Mouse (Mus musculus): ENCODE results near the gene Cx3cr1.

DNA sequence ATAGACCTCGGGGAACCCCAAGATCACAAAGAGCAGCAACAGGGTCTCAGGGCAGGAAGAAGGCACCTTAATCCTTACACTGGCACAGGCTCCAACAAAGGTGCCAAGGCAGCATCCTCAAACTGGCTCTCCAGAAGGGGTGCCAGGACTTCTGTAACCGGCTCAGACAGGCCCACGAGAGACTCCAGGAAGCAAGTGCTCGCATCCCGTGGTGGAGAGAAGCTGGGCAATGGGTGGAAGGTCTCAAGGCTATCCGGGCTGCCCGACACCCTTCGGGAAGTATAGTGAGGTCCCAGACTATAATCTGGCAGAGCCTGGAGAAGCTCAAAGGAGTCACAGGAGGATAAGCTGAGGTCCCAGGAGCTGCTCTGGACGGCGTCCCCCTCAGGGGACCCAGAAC, 97.5 kb downstream of the Cx3cr1 start:
- no peak for TF ChIP-seq POLR2A (IDR thresholded peaks at IDR 0.05; ENCODE audit: borderline replicate concordance, insufficient read depth, low read length)
- no peak for TF ChIP-seq CTCF (IDR thresholded peaks at IDR 0.05; ENCODE audit: borderline replicate concordance, insufficient read depth, low read depth, low read length)
